Mouse (Mus musculus) activated CD4-positive, CD25-positive, alpha-beta regulatory T cell, adult 4 months (primary cell): ENCODE results near the gene Olfr1085. TPM values are rescaled to one million over a fixed set of nuclear protein-coding genes. Genes with fewer than 3 reads are reported as not detected.
"Not testable (repeated sequence)": the region's sequence is repeated elsewhere in the genome, so short reads cannot be mapped to it uniquely, and the experiment has no call there.

Experiments
- ATAC-seq: one replicate; pipeline ENCODE4 v1.8.0; 2017
- polyA plus RNA-seq, 2 experiments: library from polyadenylated mRNA; unstranded; fragments of 100-300 nt; shearing (Covaris generic); gene quantifications; one replicate each; pipeline ENCODE4 v1.2.1; 2017

The Olfr1085 gene
- polyA plus RNA-seq, result not detected

- ATAC-seq, result no peak
These were observed at the start of gene Olfr1085 for GRCm38 (mm10) chr2:86661919-86662318. Gene Olfr1085, minus strand, starts transcription at chr2:86662019.

- ATAC-seq, result no peak
These were observed 36.5 kb upstream of the Olfr1085 start, which contains the start of gene Olfr1087 for GRCm38 (mm10) chr2:86698295-86698694. Gene Olfr1087, minus strand, starts transcription at chr2:86698395.

- no peak for ATAC-seq
These were observed 18.2 kb upstream of the Olfr1085 start, which contains the start of gene Olfr1086 for GRCm38 (mm10) chr2:86679992-86680391. Gene Olfr1086, minus strand, starts transcription at chr2:86680092.

- ATAC-seq, result not testable (repeated sequence)
These were observed 22.2 kb downstream of the Olfr1085 start, which contains the start of gene Olfr1084 for GRCm38 (mm10) chr2:86639625-86640024. Gene Olfr1084, minus strand, starts transcription at chr2:86639725.

Other genes starting within 250 kb of the Olfr1085 start
- gene Olfr1061, start 248.0 kb downstream of the Olfr1085 start, polyA plus RNA-seq, result not detected
- not detected for gene Olfr1062, start 235.3 kb downstream of the Olfr1085 start, polyA plus RNA-seq
- not detected for gene Olfr1065, start 211.4 kb downstream of the Olfr1085 start, polyA plus RNA-seq
- gene Olfr1066, start 205.8 kb downstream of the Olfr1085 start, polyA plus RNA-seq, result not detected
- gene Olfr228, start 174.6 kb downstream of the Olfr1085 start, polyA plus RNA-seq, result not detected
- gene Olfr1076, start 153.6 kb downstream of the Olfr1085 start, polyA plus RNA-seq, result not detected
- not detected for gene Olfr1079, start 119.5 kb downstream of the Olfr1085 start, polyA plus RNA-seq
- not detected for gene Olfr1080, start 103.8 kb downstream of the Olfr1085 start, polyA plus RNA-seq
- not detected for gene Olfr1082, start 63.1 kb downstream of the Olfr1085 start, polyA plus RNA-seq
- gene Olfr1084, start 22.3 kb downstream of the Olfr1085 start, polyA plus RNA-seq, result not detected
- gene Olfr1086, start 18.1 kb upstream of the Olfr1085 start, polyA plus RNA-seq, result not detected
- gene Olfr1087, start 36.4 kb upstream of the Olfr1085 start, polyA plus RNA-seq, result not detected
- not detected for gene Olfr1089, start 71.7 kb upstream of the Olfr1085 start, polyA plus RNA-seq
- not detected for gene Olfr1090, start 97.0 kb upstream of the Olfr1085 start, polyA plus RNA-seq
- gene Olfr1093, start 120.5 kb upstream of the Olfr1085 start, polyA plus RNA-seq, result not detected
- gene Olfr141, start 148.0 kb upstream of the Olfr1085 start, polyA plus RNA-seq, result not detected
- not detected for gene Olfr1094, start 162.6 kb upstream of the Olfr1085 start, polyA plus RNA-seq
- gene Olfr1095, start 189.7 kb upstream of the Olfr1085 start, polyA plus RNA-seq, result not detected
- gene Gm13723, start 212.8 kb upstream of the Olfr1085 start, polyA plus RNA-seq, result not detected
- gene Olfr1097, start 230.2 kb upstream of the Olfr1085 start, polyA plus RNA-seq, result not detected